Mouse (Mus musculus) E14TG2a.4 (cell line): ENCODE data around the gene Klhl25.
"Not testable (repeated sequence)": the region's sequence is repeated elsewhere in the genome, so short reads cannot be mapped to it uniquely, and the experiment has no call there.

Experiments used
- H3K27me3 ChIP-seq: 2 replicates; pipeline ENCODE4 v1.6.1; 2014; ENCODE audit warnings: low read length, control low read depth; ENCODE audit not compliant: insufficient read depth
- H3K36me3 ChIP-seq: 2 replicates; pipeline ENCODE4 v1.6.1; 2014; ENCODE audit warnings: low read length, control low read depth; ENCODE audit not compliant: insufficient read depth
- H3K4me1 ChIP-seq: replicated peaks from 2 replicates; pipeline ENCODE4 v1.6.1; 2014; ENCODE audit warnings: low read depth, low read length, control low read depth
- H3K4me3 ChIP-seq: replicated peaks from 2 replicates; pipeline ENCODE4 v1.5.1; 2014; ENCODE audit warnings: mild to moderate bottlenecking, low read length
- H3K9me3 ChIP-seq: 2 replicates; pipeline ENCODE4 v1.6.1; 2014; ENCODE audit warnings: low read length, control low read depth
- CTCF ChIP-seq: conservative IDR thresholded peaks from 2 replicates; pipeline ENCODE4 v1.5.1; 2014; ENCODE audit warnings: low read length
- NANOG ChIP-seq: IDR thresholded peaks from 2 replicates; pipeline ENCODE4 v1.6.1; 2014; ENCODE audit warnings: borderline replicate concordance, low read length, mixed read lengths
- POU5F1 ChIP-seq: IDR thresholded peaks from 2 replicates; pipeline ENCODE4 v1.6.1; 2014; ENCODE audit warnings: low read length, borderline replicate concordance

Klhl25 gene

DNA sequence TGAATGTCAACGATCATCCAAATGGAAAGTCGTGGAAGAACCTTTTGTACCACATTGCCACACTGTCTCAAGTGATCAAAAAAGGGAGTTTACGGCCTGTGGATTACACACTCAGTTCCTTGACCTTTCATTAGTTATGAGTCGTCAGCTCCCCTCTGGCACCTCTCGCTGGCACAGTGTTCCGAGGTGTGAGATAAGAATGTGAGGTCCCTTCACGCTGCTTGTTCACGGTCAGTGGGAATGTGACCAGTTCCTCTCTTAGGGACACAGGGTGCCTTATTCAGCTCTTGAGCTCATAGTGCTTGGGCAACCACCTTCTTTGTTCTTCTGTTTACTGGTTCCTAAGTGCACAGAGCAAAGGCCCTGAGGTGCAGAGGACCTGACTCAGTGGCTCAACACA is 51.4 kb downstream of the Klhl25 start:
- H3K36me3 ChIP-seq: no peaks in the 10 kb centered on the region
- H3K4me1 ChIP-seq: no peaks in the 10 kb centered on the region
- H3K27me3 ChIP-seq: no peaks in the 10 kb centered on the region
- H3K9me3 ChIP-seq: peaks cover 6% of the 10 kb centered on the region
- TF ChIP-seq NANOG (no peak), CTCF (no peak), POU5F1 (no peak)
- H3K4me3 ChIP-seq: no peak overlapping the region

- H3K4me3 ChIP-seq: no peak overlapping the region
- H3K36me3 ChIP-seq: no peaks in the 10 kb centered on the region
- peaks cover 10% of the 10 kb centered on the region for H3K9me3 ChIP-seq
- H3K27me3 ChIP-seq: no peaks in the 10 kb centered on the region
- H3K4me1 ChIP-seq: no peaks in the 10 kb centered on the region
- no peak for TF ChIP-seq POU5F1
- TF ChIP-seq NANOG: no peak
- TF ChIP-seq CTCF: no peak
These were observed 51.8 kb downstream of the Klhl25 start for GRCm38 (mm10) chr7:75899954-75900353.

GRCm38 (mm10) chr7:75905145-75905544 is 57.0 kb downstream of the Klhl25 start:
- Histone ChIP-seq H3K36me3 (no peaks in the 10 kb centered on the region), H3K9me3 (peaks cover 26% of the 10 kb centered on the region), H3K4me3 (no peak overlapping the region), H3K4me1 (peaks cover under 1% of the 10 kb centered on the region; the same call in 1 of the 2 replicates), H3K27me3 (no peaks in the 10 kb centered on the region)
- no peak for TF ChIP-seq POU5F1
- TF ChIP-seq CTCF: no peak
- TF ChIP-seq NANOG: no peak

GRCm38 (mm10) chr7:75910035-75910651 is 62.0 kb downstream of the Klhl25 start:
- H3K27me3 ChIP-seq: no peaks in the 10 kb centered on the region
- H3K4me3 ChIP-seq: no peak overlapping the region
- TF ChIP-seq CTCF: peak; percentile 55
- no peak for TF ChIP-seq POU5F1

DNA sequence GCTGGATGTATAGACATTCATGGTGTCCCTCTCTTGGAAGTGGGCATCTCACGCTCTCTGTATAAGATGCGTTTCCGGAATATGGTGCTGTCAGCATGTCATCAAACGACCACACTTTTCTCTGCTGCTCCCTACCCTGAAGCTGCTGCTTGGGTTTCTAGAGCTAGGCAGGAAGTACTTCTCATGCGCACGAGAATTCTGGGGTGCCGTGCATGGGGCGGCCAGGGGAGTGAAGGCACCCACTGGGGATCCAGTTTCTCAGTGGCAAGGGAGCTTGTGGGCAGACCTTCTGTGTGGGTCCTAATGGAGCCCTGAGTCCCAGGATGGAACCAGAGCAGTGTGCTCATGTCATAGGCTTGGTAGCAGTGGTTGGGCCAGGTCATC is 62.5 kb downstream of the Klhl25 start:
- Histone ChIP-seq H3K9me3 (peaks cover 9% of the 10 kb centered on the region), H3K4me1 (peaks cover 6% of the 10 kb centered on the region; the same call in 1 of the 2 replicates), H3K27me3 (no peaks in the 10 kb centered on the region), H3K4me3 (no peak overlapping the region), H3K36me3 (no peaks in the 10 kb centered on the region)
- TF ChIP-seq POU5F1 (no peak), NANOG (no peak), CTCF (no peak)

More at GRCm38 (mm10) chr7:75910035-75910651, 62.0 kb downstream of the Klhl25 start:
- Histone ChIP-seq H3K4me1 (peaks cover 6% of the 10 kb centered on the region; the same call in 1 of the 2 replicates), H3K9me3 (peaks cover 14% of the 10 kb centered on the region), H3K36me3 (no peaks in the 10 kb centered on the region)

DNA sequence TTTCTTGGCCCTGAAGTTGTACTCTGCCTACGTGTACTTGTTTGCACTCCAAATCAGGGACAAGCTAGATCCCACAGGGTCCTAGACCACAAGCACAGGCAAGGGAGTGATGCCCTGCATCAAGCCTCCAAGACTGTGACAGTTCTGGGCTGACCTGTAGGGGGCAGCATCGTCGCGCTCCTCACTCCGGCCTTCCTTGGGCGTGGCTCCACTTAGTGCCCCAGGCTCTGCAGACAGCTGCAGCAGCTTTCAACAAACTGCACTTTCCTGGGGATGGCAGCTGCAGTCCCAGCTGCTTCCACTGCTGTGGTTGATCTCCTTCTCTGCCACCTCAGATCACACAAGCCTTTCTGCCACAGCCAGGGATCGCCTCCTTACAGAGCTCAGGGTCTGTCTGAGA is 65.8 kb downstream of the Klhl25 start:
- Histone ChIP-seq H3K27me3 (no peaks in the 10 kb centered on the region), H3K36me3 (no peaks in the 10 kb centered on the region), H3K4me1 (peaks cover 6% of the 10 kb centered on the region; the same call in 1 of the 2 replicates), H3K9me3 (no peaks in the 10 kb centered on the region), H3K4me3 (no peak overlapping the region)
- TF ChIP-seq NANOG (no peak), CTCF (peak; percentile 74)

- not testable (repeated sequence) for H3K9me3 ChIP-seq, H3K27me3 ChIP-seq, H3K4me1 ChIP-seq, H3K36me3 ChIP-seq, H3K4me3 ChIP-seq
These were observed 67.4 kb downstream of the Klhl25 start for GRCm38 (mm10) chr7:75915550-75915949.

- Histone ChIP-seq H3K4me3 (no peak overlapping the region), H3K4me1 (no peaks in the 10 kb centered on the region), H3K27me3 (no peaks in the 10 kb centered on the region), H3K36me3 (no peaks in the 10 kb centered on the region), H3K9me3 (no peaks in the 10 kb centered on the region)
- TF ChIP-seq POU5F1 (no peak), CTCF (no peak), NANOG (no peak)
These were observed 69.6 kb downstream of the Klhl25 start for GRCm38 (mm10) chr7:75917662-75918061.

- H3K36me3 ChIP-seq, H3K4me1 ChIP-seq, H3K9me3 ChIP-seq, H3K27me3 ChIP-seq, H3K4me3 ChIP-seq: not testable (repeated sequence)
These were observed 71.6 kb downstream of the Klhl25 start for GRCm38 (mm10) chr7:75919745-75920144.
